Mouse (Mus musculus) kidney, adult 2 months (tissue): ENCODE measurements at regions not wholly inside any gene's neighbourhood (a gene's known extent, or its start where the extent isn't known, plus 50 kb on each side); places are given as distances from the start of the nearest gene placed in this dataset.

Source experiments
- DNase-seq: peaks from one replicate; pipeline ENCODE4 v3.0.0; 2021
- H3K27ac ChIP-seq: fragments of 200-500 bp; 2 replicates; pipeline ENCODE4 v1.5.1; 2012; ENCODE audit warnings: low read depth, low read length, control low read depth, inconsistent platforms; ENCODE audit not compliant: insufficient read depth
- H3K27me3 ChIP-seq: fragments of 200-500 bp; replicated peaks from 2 replicates; pipeline ENCODE4 v1.6.1; 2012; ENCODE audit warnings: mild to moderate bottlenecking, moderate library complexity, low read length, inconsistent platforms; ENCODE audit not compliant: control insufficient read depth, insufficient read depth
- H3K36me3 ChIP-seq: fragments of 200-500 bp; 2 replicates; pipeline ENCODE4 v1.6.1; 2012; ENCODE audit warnings: mild to moderate bottlenecking, moderate library complexity, low read length, inconsistent platforms; ENCODE audit not compliant: control insufficient read depth, insufficient read depth
- H3K4me1 ChIP-seq: fragments of 200-500 bp; 2 replicates; pipeline ENCODE4 v1.6.1; 2011; ENCODE audit warnings: low read length; ENCODE audit not compliant: control insufficient read depth, insufficient read depth
- H3K4me3 ChIP-seq: fragments of 200-500 bp; 2 replicates; pipeline ENCODE4 v1.5.1; 2011; ENCODE audit warnings: mild to moderate bottlenecking, low read depth, low read length, control low read depth; ENCODE audit not compliant: insufficient read depth
- CTCF ChIP-seq: fragments of 200-500 bp; conservative IDR thresholded peaks from 2 replicates; pipeline ENCODE4 v1.5.1; 2011; ENCODE audit warnings: low read depth, mild to moderate bottlenecking, control low read depth, low read length, moderate library complexity, mixed read lengths; ENCODE audit not compliant: insufficient read depth, insufficient read length
- POLR2A ChIP-seq: fragments of 200-500 bp; IDR thresholded peaks from one replicate; pipeline ENCODE4 v1.6.1; 2011; ENCODE audit warnings: low read depth, low read length, control low read depth
- WGBS: fragments of 180-500 bp; shearing (Covaris S2); methylation state at CpG from one replicate; pipeline ENCODE4 v1.1.7; 2018; 5-methylcytosine and 5-hydroxymethylcytosine counted together

- no peak for TF ChIP-seq CTCF
- no peak for TF ChIP-seq POLR2A
- H3K36me3 ChIP-seq: no peaks in the 10 kb centered on the region
- no peaks in the 10 kb centered on the region for H3K4me1 ChIP-seq
- 87% methylated on average over 2 of the region's 2 CpGs for WGBS
- H3K27ac ChIP-seq: no peak overlapping the region
- H3K4me3 ChIP-seq: no peak overlapping the region
- DNase-seq: no peak
- no peaks in the 10 kb centered on the region for H3K27me3 ChIP-seq
These were observed 219.8 kb downstream of the Gm9733 start for GRCm38 (mm10) chr3:15112177-15112838.

GRCm38 (mm10) chr3:15118634-15119356, 213.3 kb downstream of the Gm9733 start:
- H3K27me3 ChIP-seq: no peaks in the 10 kb centered on the region
- no peak for DNase-seq
- H3K4me3 ChIP-seq: no peak overlapping the region
- no peaks in the 10 kb centered on the region for H3K36me3 ChIP-seq
- TF ChIP-seq POLR2A (no peak), CTCF (no peak)
- H3K27ac ChIP-seq: no peak overlapping the region
- no peaks in the 10 kb centered on the region for H3K4me1 ChIP-seq
- WGBS: 29% methylated on average over 3 of the region's 3 CpGs

DNA sequence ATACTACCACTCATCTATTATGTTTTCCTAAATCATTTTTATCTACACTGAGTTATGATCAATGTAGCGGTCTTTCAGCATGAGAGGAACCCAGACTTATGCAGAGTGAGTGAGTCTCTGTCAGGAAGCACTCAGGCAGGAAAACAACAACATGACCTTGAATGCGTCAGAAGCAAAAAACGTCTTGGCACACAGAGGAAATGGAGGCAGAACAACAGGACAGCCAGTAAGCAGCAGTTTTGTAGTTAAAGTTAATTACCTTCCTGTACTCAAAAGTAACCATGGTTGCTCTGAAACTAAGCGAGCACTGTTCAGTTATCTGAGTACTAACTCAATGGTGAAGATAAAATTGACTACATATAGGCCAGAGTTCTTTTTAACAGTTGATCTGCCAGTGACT, 205.4 kb downstream of the Gm9733 start:
- Histone ChIP-seq H3K27ac (no peak overlapping the region), H3K36me3 (no peaks in the 10 kb centered on the region), H3K4me3 (no peak overlapping the region), H3K4me1 (no peaks in the 10 kb centered on the region), H3K27me3 (no peaks in the 10 kb centered on the region)
- no peak for DNase-seq
- 53% methylated on average over 4 of the region's 4 CpGs for WGBS
- TF ChIP-seq POLR2A: no peak

GRCm38 (mm10) chr3:15128370-15128769, 203.7 kb downstream of the Gm9733 start:
- Histone ChIP-seq H3K27me3 (no peaks in the 10 kb centered on the region), H3K27ac (no peak overlapping the region), H3K4me3 (no peak overlapping the region), H3K36me3 (no peaks in the 10 kb centered on the region), H3K4me1 (no peaks in the 10 kb centered on the region)
- no peak for TF ChIP-seq POLR2A
- TF ChIP-seq CTCF: no peak
- no peak for DNase-seq

GRCm38 (mm10) chr3:15128960-15129359, 203.1 kb downstream of the Gm9733 start:
- H3K4me3 ChIP-seq: no peak overlapping the region
- H3K4me1 ChIP-seq: no peaks in the 10 kb centered on the region
- WGBS: 61% methylated on average over 3 of the region's 3 CpGs
- no peak for TF ChIP-seq CTCF
- no peak for TF ChIP-seq POLR2A
- no peaks in the 10 kb centered on the region for H3K36me3 ChIP-seq
- no peaks in the 10 kb centered on the region for H3K27me3 ChIP-seq
- H3K27ac ChIP-seq: no peak overlapping the region
- DNase-seq: no peak

DNA sequence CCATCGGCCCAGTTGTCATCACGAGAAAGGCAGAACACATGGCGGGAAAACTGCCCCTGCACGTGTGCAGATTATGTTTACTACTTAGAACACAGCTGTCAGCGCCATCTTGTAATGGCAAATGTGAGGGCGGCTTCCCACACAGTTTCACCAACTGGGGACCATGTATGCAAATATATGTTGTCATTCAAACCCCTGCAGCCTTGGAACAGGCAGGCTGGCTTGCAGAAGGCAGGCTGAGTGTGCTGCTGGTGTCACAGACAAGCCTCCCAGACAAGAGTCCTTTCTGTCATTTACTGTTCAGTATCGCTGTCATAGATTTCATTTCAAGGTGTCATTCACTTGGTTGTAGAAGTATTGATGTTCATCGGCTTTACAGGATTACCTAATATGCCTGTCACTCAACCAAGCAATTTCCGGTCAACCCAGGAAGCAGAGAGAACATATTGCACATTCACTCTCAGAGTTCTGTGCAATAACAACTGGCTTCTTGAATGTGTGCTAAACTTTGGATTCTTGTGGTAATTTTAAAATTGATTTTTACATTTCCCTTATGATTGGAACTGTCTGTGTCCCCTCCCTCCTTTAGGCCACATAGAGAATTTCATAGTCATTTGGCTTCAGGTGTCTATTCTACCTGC, 202.3 kb downstream of the Gm9733 start:
- no peak overlapping the region for H3K4me3 ChIP-seq
- no peaks in the 10 kb centered on the region for H3K4me1 ChIP-seq
- no peak overlapping the region for H3K27ac ChIP-seq
- no peaks in the 10 kb centered on the region for H3K36me3 ChIP-seq
- no peak for DNase-seq
- H3K27me3 ChIP-seq: no peaks in the 10 kb centered on the region
- TF ChIP-seq CTCF: no peak
- no peak for TF ChIP-seq POLR2A
- 92% methylated on average over 9 of the region's 9 CpGs for WGBS

- TF ChIP-seq CTCF: no peak
- TF ChIP-seq POLR2A: no peak
- Histone ChIP-seq H3K4me1 (no peaks in the 10 kb centered on the region), H3K27ac (no peak overlapping the region), H3K27me3 (no peaks in the 10 kb centered on the region), H3K4me3 (no peak overlapping the region), H3K36me3 (no peaks in the 10 kb centered on the region)
- 17% methylated on average over 5 of the region's 5 CpGs for WGBS
- DNase-seq: no peak
These were observed 200.0 kb downstream of the Gm9733 start for GRCm38 (mm10) chr3:15132136-15132535.
